Mouse (Mus musculus): ENCODE measurements at regions not wholly inside any gene's neighbourhood (a gene's known extent, or its start where the extent isn't known, plus 50 kb on each side); places are given as distances from the start of the nearest gene placed in this dataset.
"Not testable (repeated sequence)": the region's sequence is repeated elsewhere in the genome, so short reads cannot be mapped to it uniquely, and the experiment has no call there.

GRCm38 (mm10) chr13:62007321-62007720 lies 122.4 kb upstream of the Zfp808 start:
- TF ChIP-seq NANOG, POU5F1 (IDR thresholded peaks at IDR 0.05; ENCODE audit: borderline replicate concordance, low read length): not testable (repeated sequence)
- TF ChIP-seq CTCF (conservative IDR thresholded peaks at IDR 0.05; ENCODE audit: low read length), result peak; percentile 21; the same call in 1 of the 2 replicates
